Mouse (Mus musculus) embryo, embryonic 11 days (tissue): ENCODE data around the gene Lyz1.
"Not testable (repeated sequence)": the region's sequence is repeated elsewhere in the genome, so short reads cannot be mapped to it uniquely, and the experiment has no call there.

Experiments used
- DNase-seq: peaks from one replicate; pipeline ENCODE4 v3.0.0-alpha.2; 2015

Gene Lyz1

GRCm38 (mm10) chr10:117286366-117286970, 6.2 kb downstream of the Lyz1 start:
- DNase-seq = no peak

- DNase-seq = not testable (repeated sequence)
Measured at GRCm38 (mm10) chr10:117285584-117285983, 7.1 kb downstream of the Lyz1 start.

- DNase-seq = no peak
Measured at GRCm38 (mm10) chr10:117284578-117285520, 7.8 kb downstream of the Lyz1 start.

- no peak for DNase-seq
Measured at GRCm38 (mm10) chr10:117283871-117284577, 8.6 kb downstream of the Lyz1 start.

GRCm38 (mm10) chr10:117283196-117283595, 9.5 kb downstream of the Lyz1 start:
- not testable (repeated sequence) for DNase-seq

- no peak for DNase-seq
Measured at GRCm38 (mm10) chr10:117282551-117282950, 10.1 kb downstream of the Lyz1 start.

GRCm38 (mm10) chr10:117282049-117282448, 10.6 kb downstream of the Lyz1 start, which contains the start of gene Lyz2:
Gene Lyz2 (minus strand): TSS chr10:117282321.
- no peak for DNase-seq

- no peak for DNase-seq
Measured at GRCm38 (mm10) chr10:117281381-117281920, 11.2 kb downstream of the Lyz1 start.

GRCm38 (mm10) chr10:117280000-117280399, 12.7 kb downstream of the Lyz1 start:
- DNase-seq = no peak

- DNase-seq = not testable (repeated sequence)
Measured at GRCm38 (mm10) chr10:117278510-117278909, 14.2 kb downstream of the Lyz1 start.

- not testable (repeated sequence) for DNase-seq
Measured at GRCm38 (mm10) chr10:117277779-117278178, 14.9 kb downstream of the Lyz1 start.

- DNase-seq = no peak
Measured at GRCm38 (mm10) chr10:117275681-117276369, 16.8 kb downstream of the Lyz1 start.

GRCm38 (mm10) chr10:117274645-117275044, 18.0 kb downstream of the Lyz1 start:
- not testable (repeated sequence) for DNase-seq

- DNase-seq = peak; percentile 42
Measured at GRCm38 (mm10) chr10:117272023-117272422, 20.6 kb downstream of the Lyz1 start.

- DNase-seq = no peak
Measured at GRCm38 (mm10) chr10:117259870-117260269, 32.8 kb downstream of the Lyz1 start.

- DNase-seq = no peak
Measured at GRCm38 (mm10) chr10:117238603-117239002, 54.1 kb downstream of the Lyz1 start, which contains the start of gene 9530003J23Rik. Gene 9530003J23Rik (minus strand): TSS chr10:117238703.
